Mouse (Mus musculus): Measurements from ENCODE around the gene Asphd2.
"Not testable (repeated sequence)": the region's sequence is repeated elsewhere in the genome, so short reads cannot be mapped to it uniquely, and the experiment has no call there.

Gene Asphd2

DNA sequence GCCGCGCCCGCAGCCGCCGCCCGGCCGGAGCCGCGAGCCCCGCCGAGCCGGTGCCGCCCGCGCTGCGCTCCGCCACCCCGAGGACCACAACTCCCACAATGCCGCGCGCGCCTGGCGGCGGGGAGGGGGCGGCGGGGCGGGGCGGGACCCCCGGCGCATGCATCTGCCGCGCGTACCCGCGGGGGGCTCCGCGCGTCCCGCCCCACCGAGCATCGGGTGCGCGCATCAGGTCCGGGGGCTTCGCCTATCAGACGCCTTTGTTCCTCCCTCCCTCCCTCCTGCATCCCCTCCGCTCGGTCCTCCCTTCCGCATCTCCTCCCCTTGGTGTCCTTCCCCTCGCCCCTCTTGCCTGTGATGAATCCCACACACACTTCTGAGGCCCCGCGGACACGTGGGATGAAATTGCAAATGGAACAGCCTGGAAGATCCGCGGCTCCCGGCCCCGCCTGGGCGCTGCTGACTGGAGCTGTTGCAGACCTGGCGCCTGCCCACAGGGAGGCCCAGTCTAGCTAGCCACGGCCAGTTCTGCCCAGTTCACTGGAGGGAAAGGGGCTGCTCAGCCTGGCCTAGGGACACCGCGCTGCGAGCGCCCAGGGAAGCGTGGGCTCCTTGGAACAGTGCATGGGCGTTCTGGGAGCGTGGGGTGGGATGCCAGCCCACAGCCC is at the start of gene Asphd2:
Gene Asphd2, minus strand, starts transcription at position 88 of the 665 bp plus-strand sequence.
- peak; percentile 91 for DNase-seq (ENCODE audit: low read depth, low spot score)

- DNase-seq (ENCODE audit: low read depth, low spot score), result no peak
Measured at GRCm38 (mm10) chr5:112438535-112438934, 43.9 kb upstream of the Asphd2 start.

DNA sequence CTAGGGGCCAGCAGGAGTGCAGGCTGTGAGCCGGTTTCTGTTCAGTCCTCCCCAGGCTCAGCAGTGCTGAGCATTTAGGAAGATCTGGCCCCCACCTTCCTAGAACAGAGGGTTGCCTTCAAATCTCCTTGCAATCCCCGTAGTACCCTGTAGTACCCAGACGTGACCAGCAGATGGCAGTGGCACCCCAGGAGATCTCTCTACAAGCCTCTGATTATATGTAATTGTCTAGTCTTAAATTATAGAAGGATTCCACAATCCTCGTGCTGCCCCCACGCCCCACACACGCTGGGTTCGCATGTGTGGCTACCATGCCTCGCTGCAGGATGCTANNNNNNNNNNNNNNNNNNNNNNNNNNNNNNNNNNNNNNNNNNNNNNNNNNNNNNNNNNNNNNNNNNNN is 38.3 kb upstream of the Asphd2 start:
- peak; percentile 77 for DNase-seq (ENCODE audit: low read depth, low spot score)

DNA sequence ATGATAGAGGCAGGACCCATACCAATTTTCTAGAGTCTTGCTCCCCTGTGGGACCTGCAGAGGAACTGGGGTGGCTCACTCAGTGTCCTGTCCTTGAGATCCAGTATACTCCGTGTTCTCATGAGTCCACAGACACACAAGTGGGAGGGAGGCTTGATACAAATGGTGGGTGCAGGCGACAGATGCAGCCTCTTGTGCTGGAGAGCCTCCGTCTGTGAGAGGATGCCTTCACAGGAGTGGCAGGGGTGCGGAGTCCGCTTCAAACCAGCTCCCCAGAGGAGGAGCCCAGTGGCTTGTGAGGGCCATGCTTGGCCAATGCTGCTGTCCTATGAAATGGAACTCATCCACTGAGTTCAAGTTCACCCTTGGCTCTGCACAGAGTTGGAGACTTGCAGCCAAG is 37.4 kb upstream of the Asphd2 start:
- DNase-seq (ENCODE audit: low read depth, low spot score), result no peak

GRCm38 (mm10) chr5:112431120-112431775 is 36.6 kb upstream of the Asphd2 start:
- no peak for DNase-seq (ENCODE audit: low read depth, low spot score)

DNA sequence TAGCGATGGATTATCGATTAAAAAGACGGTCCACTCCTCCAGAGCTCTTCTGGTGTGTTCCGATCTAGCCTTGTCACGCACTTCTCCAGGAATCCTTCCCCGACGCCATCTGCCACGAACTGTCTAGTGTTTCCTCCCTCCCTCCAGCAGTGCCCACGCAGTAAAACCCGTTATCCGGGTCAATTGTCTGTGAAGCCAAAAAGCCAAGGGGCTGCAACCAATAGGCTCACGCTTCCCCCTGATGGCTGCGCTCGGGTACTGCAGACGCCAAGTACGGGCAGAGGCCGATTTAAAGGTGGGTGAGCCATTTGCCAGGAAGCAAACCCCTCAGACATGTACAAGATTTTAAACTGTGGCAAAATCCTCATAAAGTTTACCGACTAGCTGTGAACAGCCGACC is 34.3 kb upstream of the Asphd2 start:
- DNase-seq (ENCODE audit: low read depth, low spot score), result peak; percentile 73

DNA sequence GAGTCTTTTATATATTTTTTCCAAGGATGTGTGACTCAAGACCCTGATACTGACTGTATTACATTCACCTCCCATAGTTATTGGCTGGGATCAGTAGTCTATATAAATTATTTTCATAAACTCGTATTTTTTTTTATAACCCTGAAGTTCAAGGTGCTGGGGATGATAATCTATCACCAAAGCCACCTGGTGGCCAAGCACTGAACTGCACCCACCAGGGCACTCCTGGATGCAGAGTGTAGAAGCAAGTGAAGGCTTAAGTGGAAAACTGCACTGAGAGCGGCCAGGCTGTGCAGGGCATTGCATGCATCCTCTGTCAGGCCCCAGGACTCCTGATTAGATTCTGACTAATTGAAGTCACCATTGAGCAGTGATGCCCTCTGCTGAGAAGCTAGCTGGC is 32.6 kb upstream of the Asphd2 start:
- DNase-seq (ENCODE audit: low read depth, low spot score), result peak; percentile 74

GRCm38 (mm10) chr5:112426635-112427034 is 32.0 kb upstream of the Asphd2 start:
- DNase-seq (ENCODE audit: low read depth, low spot score), result no peak

DNA sequence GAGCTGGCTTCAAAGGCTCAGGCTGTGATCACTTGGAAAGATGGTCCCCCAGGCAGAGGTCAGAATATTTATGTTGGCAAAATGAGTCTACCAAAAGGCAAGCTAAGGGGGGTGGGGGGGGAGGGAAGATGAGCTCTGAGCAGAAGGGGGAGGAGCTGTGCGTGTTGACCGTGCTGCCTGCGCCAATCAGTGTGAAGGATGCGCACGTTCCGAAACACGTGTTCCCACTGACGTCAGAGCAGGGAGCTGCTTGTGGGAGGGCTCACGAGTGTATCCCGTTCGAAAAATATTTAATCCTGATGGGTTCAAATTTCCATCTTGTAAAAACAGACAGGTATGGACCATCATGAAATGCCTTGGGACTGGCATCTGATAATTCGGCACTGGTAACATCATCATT is 24.9 kb upstream of the Asphd2 start:
- peak; percentile 71 for DNase-seq (ENCODE audit: low read depth, low spot score)

DNA sequence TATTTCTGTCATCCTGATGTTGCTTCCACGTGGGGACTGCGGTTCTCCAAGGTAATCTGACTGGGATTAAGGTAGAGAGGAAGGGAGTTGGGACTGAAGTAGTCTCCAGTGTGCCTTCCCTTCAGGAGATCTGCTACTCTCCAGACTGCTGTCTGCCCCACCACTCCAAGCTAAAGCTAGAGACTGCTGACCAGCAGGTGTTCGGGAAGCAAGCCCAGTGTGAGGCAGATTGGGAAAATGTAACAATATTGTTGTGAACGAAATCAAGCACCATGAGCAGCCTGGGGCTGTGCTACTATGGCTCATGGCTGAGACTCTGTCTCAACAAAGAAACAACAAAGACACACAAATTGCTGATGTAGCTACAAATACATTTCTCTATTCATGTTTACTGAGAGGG is 23.4 kb upstream of the Asphd2 start:
- DNase-seq (ENCODE audit: low read depth, low spot score), result no peak

DNA sequence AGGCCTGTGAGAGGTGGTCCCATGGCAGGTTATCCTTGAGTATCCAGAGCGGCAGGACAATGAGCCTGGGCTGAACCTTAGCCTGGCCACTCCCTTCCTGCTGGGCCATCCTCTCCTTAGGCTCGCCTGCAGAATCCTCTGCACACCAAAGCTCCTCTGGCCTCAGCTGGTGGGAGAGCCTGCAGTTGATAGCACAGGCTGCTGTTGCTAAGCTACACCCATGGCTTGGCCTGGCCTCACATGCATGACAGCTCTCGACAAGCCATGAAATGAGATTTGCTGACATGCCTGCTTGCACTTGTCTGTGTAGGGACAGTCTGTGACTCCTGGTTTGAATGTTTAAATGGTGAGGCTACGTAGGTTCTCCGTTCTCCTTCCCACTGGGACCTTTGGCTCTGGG is 22.0 kb upstream of the Asphd2 start:
- no peak for DNase-seq (ENCODE audit: low read depth, low spot score)

- not testable (repeated sequence) for DNase-seq (ENCODE audit: low read depth, low spot score)
Measured at GRCm38 (mm10) chr5:112412781-112413180, 18.1 kb upstream of the Asphd2 start.

DNA sequence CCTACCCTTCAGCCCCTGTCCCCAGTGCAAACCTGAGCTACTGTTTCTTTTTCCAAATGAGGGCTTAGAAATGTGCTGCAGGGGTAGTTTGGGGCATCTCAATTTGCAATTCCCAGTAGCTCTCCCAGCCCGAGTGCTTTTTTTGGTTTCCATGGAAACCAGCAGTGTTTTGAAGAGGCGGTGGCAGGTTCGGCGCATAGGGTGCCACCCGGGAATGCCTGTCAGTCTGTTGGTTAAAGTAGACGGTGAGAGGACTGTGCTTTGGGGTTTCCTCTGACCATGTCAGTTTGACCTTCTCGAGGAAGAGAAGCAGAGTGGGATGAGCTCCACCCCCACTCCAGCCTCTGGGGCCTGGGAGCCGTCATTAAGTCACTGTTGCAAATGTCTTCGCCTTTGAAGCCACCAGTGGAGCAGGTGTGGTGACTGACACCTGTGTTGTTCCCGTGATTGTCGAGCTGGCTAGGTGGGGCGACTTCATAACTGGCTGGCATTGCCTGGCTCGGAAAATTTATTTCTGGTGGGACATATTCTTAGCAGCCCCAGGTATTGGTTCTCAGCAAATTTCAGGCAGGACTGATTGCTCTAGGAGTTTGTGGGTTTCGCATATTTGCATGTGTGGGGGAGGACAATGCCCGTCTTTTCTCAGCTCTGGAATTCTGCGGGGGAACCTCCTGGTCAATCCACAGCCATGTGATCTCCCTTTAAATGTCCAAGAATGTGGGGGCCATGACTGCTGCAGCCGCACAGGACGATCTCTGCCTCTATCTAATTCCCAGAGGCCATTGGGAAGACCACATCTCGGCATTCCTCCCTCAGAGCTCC is 17.1 kb upstream of the Asphd2 start:
- DNase-seq (ENCODE audit: low read depth, low spot score), result peak; percentile 80

DNA sequence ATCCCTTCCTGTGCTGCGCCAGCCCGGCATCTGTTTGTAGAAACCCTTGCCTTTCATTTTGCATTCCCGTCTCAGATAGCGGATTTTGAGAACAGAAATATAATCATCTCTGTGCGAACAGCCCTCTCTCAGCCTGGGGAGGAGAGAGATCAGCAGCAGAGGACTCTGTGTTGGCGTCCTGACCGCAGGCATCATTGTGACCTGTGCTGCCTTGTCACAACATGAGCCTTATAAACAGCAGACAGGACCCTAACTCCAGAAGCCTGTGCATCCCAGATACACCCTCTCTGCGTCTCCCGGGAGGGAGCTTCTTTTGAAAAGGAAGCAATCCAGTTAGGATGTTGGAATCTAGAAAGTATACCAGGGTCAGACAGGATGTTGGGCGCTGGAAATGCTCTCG is 16.4 kb upstream of the Asphd2 start:
- DNase-seq (ENCODE audit: low read depth, low spot score), result no peak

DNA sequence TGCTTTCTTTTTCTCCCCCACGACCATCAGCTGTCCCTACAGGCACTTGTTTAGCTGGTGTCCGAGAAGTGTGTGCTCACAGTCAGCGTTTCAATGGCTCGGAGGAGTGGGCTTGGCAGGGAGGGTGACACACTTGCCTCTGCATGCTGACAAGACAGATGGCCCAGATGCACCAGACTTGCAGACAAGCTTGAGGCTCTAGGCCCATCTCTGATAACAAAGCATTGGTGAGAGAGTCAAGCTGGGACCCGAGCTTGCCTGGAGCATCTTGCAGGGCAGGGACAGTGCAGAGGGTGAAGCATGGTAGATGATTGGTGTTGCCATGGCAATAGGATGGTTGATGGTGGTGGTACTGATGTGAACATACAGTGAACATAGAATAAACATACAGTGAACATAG is 14.6 kb upstream of the Asphd2 start:
- DNase-seq (ENCODE audit: low read depth, low spot score), result no peak

DNA sequence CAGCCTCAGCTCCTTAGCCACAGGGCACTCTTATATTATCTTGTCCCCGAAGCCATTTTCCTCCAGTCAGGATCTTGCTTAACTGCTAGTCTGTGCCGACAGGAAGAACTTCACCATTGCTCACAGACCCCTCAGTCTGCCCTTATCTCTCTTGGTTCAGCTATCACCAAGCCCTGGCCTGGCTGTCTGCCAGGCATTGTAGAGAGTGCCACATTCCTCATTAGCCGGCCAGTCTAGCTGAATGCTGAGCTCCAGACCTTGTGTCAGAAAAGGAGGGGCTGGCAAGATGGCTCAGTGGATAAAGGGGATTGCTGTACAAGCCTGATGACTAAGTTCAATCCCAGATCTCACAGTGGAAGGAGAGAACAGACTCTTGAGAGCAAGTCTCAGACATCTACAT is 11.4 kb upstream of the Asphd2 start:
- DNase-seq (ENCODE audit: low read depth, low spot score), result no peak

DNA sequence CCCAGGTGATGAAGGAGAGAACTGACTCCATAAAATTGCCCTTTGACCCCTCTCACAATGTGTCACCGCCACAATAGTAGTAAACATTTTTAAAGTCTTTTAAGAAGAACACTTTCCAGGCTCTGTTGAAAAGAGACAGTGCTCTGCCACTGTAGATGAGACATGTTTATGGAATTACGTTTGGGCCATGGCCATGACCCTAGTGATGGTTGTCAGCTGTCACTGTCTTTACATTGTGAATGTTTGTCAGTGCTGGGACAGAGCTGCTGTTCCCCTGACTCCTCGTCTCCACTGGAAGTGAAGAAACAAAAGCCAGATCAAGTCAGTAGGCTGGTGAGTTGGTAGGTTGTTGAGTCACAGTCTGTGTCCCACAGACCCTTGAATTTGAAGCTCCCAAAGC is 7.8 kb upstream of the Asphd2 start:
- no peak for DNase-seq (ENCODE audit: low read depth, low spot score)

- no peak for DNase-seq (ENCODE audit: low read depth, low spot score)
Measured at GRCm38 (mm10) chr5:112399284-112399683, 4.6 kb upstream of the Asphd2 start.

- DNase-seq (ENCODE audit: low read depth, low spot score), result no peak
Measured at GRCm38 (mm10) chr5:112396066-112396465, 1.4 kb upstream of the Asphd2 start.

DNA sequence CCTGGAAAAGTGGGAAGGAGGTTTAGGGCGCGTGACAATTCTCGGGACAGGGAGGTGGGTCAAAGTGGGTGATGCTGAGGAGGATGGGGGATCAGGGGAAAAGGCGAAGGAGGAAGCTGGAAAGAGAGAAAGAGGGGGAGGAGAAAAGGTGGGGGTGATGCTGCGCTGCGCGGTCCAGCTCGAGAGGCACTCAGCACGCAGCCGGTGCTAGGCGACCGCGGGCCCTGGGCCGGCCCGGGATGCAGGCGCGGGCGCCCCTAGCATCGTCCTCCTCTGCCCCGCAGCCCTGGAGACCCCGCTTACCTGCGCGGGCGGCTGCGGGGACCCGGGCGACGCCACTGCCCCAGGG is 277 bp downstream of the Asphd2 start:
- peak; percentile 37 for DNase-seq (ENCODE audit: low read depth, low spot score)

DNA sequence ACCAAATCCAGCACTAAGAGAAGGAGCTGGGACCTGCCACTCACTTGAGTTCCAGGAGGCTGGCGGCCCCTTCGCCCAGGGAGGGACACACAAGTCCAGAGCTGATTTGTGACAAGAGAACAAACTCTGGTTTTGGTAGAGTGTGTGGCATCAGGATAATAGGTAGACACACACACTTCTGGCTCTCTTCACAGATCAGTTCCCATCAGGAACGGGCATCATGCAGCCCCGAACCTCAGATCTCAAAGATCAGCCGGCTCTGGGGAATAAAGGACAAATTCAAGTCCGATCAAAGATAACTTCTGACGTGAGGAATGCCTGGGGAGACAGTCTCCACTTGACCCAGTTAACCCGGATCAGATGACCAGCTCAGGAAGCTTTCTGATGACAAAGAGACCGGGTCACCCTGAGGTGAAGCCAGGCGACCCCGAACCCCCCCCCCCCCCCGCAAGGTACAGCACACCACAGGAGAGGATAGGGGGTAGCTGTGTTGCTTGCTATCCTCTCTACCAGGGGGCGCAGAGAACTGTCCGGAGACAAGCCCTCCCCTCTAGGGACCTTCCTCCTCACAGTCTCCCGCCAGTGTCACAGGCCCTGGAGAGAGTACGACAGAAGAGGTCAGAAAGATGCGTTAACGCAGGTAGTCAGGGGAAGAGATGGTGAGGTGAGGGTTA is 788 bp downstream of the Asphd2 start:
- no peak for DNase-seq (ENCODE audit: low read depth, low spot score)

DNA sequence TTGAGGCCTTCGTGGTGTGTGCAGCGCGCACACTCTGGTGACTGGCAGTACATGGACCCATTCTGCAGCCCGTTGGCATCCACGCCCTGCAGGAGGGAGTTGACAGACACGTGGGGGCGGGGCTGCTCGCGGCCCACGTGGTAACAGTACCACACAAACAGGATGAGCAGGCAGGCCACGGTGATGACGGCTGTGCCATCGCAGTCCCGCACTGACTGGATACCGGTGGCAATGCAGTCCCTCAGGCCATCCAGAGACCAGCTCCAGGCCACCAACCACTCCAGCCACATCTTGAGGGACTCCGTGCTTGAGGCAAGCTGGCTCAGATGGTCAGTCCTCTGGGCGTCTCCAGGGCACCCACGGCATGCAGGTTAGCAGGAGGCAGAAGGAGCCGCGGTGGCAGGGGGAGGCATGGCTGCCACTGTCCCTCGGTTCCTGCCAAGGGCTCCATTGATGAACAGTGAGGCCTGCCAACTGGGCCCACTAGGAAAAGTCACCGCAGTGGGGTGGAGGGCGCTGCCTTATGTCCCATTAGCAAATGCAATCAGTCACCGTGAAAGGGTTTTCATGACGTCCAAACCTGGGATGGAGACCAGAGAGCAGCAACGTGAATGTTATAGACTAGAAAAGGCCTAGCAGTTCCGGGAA is 2.9 kb downstream of the Asphd2 start:
- DNase-seq (ENCODE audit: low read depth, low spot score), result no peak
